Mouse (Mus musculus): ENCODE data around the gene Pex19. TPM values are rescaled to one million over a fixed set of nuclear protein-coding genes. Genes with fewer than 3 reads are reported as not detected.

Pex19 gene
- polyA plus RNA-seq, 1 experiment from 2014 or later, result 136 TPM

DNA sequence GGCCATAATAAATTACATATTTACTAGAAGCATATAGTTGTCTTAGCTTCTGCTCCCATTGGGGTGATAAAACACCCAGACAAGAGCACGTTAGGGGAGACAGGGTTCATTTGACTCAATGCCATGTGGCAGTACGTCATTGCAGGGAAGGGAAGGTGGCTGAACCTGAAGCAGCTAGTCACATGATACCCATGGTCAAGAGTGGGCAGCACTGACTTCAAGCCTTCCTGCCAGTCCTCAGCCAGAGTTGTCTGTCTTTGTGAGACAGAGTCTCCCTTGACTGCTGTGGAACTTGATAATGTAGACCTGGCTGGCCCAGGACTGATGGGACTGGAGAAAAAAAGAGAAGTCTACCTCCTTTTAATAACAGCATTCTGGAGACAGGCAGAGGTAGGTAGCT, 3.9 kb upstream of the Pex19 start:
- Histone ChIP-seq H3K4me3 (ENCODE audit: control insufficient read depth in 1 of 2, insufficient read depth in 1 of 2, low read depth in 1 of 2, low read length in 2 of 2) (no peak overlapping the region), H3K9ac (ENCODE audit: low read length) (no peak overlapping the region), H3K4me2 (ENCODE audit: low read length) (no peak overlapping the region), H3K27me3 (ENCODE audit: control insufficient read depth, insufficient read depth, low read length) (no peaks in the 10 kb centered on the region), H3K27ac (replicated peaks in 1 of 2; ENCODE audit: control insufficient read depth in 1 of 2, insufficient read depth in 1 of 2, low read depth in 2 of 2, low read length in 2 of 2) (no peak overlapping the region), H3K4me1 (ENCODE audit: control insufficient read depth in 2 of 2, insufficient read depth in 2 of 2, low read length in 2 of 2) (peaks cover 4% of the 10 kb centered on the region in 2 experiments), H3K9me3 (ENCODE audit: control insufficient read depth, low read length) (no peaks in the 10 kb centered on the region), H3K36me3 (ENCODE audit: control insufficient read depth, insufficient read depth, low read length) (peaks cover 59% of the 10 kb centered on the region)
- no peak for ATAC-seq (ENCODE audit: insufficient number of reproducible peaks, insufficient read depth, low FRiP score, low read depth)
- 69% methylated on average over 2 of the region's 2 CpGs for WGBS

GRCm38 (mm10) chr1:172124572-172124971, 2.0 kb upstream of the Pex19 start:
- ATAC-seq (ENCODE audit: insufficient number of reproducible peaks, insufficient read depth, low FRiP score, low read depth), result no peak
- H3K4me3 ChIP-seq (ENCODE audit: control insufficient read depth in 1 of 2, insufficient read depth in 1 of 2, low read depth in 1 of 2, low read length in 2 of 2), result no peak overlapping the region
- no peak overlapping the region for H3K9ac ChIP-seq (ENCODE audit: low read length)
- no peaks in the 10 kb centered on the region for H3K9me3 ChIP-seq (ENCODE audit: control insufficient read depth, low read length)
- no peak overlapping the region for H3K4me2 ChIP-seq (ENCODE audit: low read length)
- peaks cover 53% of the 10 kb centered on the region for H3K36me3 ChIP-seq (ENCODE audit: control insufficient read depth, insufficient read depth, low read length)
- H3K4me1 ChIP-seq (ENCODE audit: control insufficient read depth in 2 of 2, insufficient read depth in 2 of 2, low read length in 2 of 2), result peaks cover 4 to 6% of the 10 kb centered on the region in 2 experiments
- H3K27me3 ChIP-seq (ENCODE audit: control insufficient read depth, insufficient read depth, low read length), result no peaks in the 10 kb centered on the region
- 73% methylated on average over 6 of the region's 6 CpGs for WGBS
- H3K27ac ChIP-seq (replicated peaks in 1 of 2; ENCODE audit: control insufficient read depth in 1 of 2, insufficient read depth in 1 of 2, low read depth in 2 of 2, low read length in 2 of 2), result no peak overlapping the region

- no peak for ATAC-seq (ENCODE audit: insufficient number of reproducible peaks, insufficient read depth, low FRiP score, low read depth)
- no peaks in the 10 kb centered on the region; the same call in 1 of the 2 replicates for H3K9me3 ChIP-seq (ENCODE audit: control insufficient read depth, low read length)
- no peak overlapping the region for H3K27ac ChIP-seq (replicated peaks in 1 of 2; ENCODE audit: control insufficient read depth in 1 of 2, insufficient read depth in 1 of 2, low read depth in 2 of 2, low read length in 2 of 2)
- H3K27me3 ChIP-seq (ENCODE audit: control insufficient read depth, insufficient read depth, low read length), result no peaks in the 10 kb centered on the region
- H3K36me3 ChIP-seq (ENCODE audit: control insufficient read depth, insufficient read depth, low read length), result peaks cover 54% of the 10 kb centered on the region
- H3K4me3 ChIP-seq (ENCODE audit: control insufficient read depth in 1 of 2, insufficient read depth in 1 of 2, low read depth in 1 of 2, low read length in 2 of 2), result peak overlapping the region; percentile 72 to 85
- peaks cover 4 to 6% of the 10 kb centered on the region in 2 experiments for H3K4me1 ChIP-seq (ENCODE audit: control insufficient read depth in 2 of 2, insufficient read depth in 2 of 2, low read length in 2 of 2)
- H3K9ac ChIP-seq (ENCODE audit: low read length), result peak overlapping the region; percentile 95
- H3K4me2 ChIP-seq (ENCODE audit: low read length), result peak overlapping the region; percentile 80
- WGBS, result 35% methylated on average over 5 of the region's 5 CpGs
Measured at GRCm38 (mm10) chr1:172127487-172127886, 932 bp downstream of the Pex19 start.

- 87% methylated on average over 15 of the region's 15 CpGs for WGBS
- no peak for ATAC-seq (ENCODE audit: insufficient number of reproducible peaks, insufficient read depth, low FRiP score, low read depth)
- Histone ChIP-seq H3K4me2 (ENCODE audit: low read length) (no peak overlapping the region), H3K36me3 (ENCODE audit: control insufficient read depth, insufficient read depth, low read length) (peaks cover 54% of the 10 kb centered on the region), H3K9me3 (ENCODE audit: control insufficient read depth, low read length) (no peaks in the 10 kb centered on the region; the same call in 1 of the 2 replicates), H3K27ac (replicated peaks in 1 of 2; ENCODE audit: control insufficient read depth in 1 of 2, insufficient read depth in 1 of 2, low read depth in 2 of 2, low read length in 2 of 2) (no peak overlapping the region), H3K9ac (ENCODE audit: low read length) (no peak overlapping the region), H3K4me3 (ENCODE audit: control insufficient read depth in 1 of 2, insufficient read depth in 1 of 2, low read depth in 1 of 2, low read length in 2 of 2) (no peak overlapping the region), H3K4me1 (ENCODE audit: control insufficient read depth in 2 of 2, insufficient read depth in 2 of 2, low read length in 2 of 2) (peaks cover 4 to 6% of the 10 kb centered on the region in 2 experiments), H3K27me3 (ENCODE audit: control insufficient read depth, insufficient read depth, low read length) (no peaks in the 10 kb centered on the region)
Measured at GRCm38 (mm10) chr1:172128563-172128962, 2.0 kb downstream of the Pex19 start.

GRCm38 (mm10) chr1:172129108-172129507, 2.6 kb downstream of the Pex19 start:
- Histone ChIP-seq H3K27ac (replicated peaks in 1 of 2; ENCODE audit: control insufficient read depth in 1 of 2, insufficient read depth in 1 of 2, low read depth in 2 of 2, low read length in 2 of 2) (no peak overlapping the region), H3K4me1 (ENCODE audit: control insufficient read depth in 2 of 2, insufficient read depth in 2 of 2, low read length in 2 of 2) (peaks cover 4 to 6% of the 10 kb centered on the region in 2 experiments), H3K4me2 (ENCODE audit: low read length) (no peak overlapping the region), H3K9me3 (ENCODE audit: control insufficient read depth, low read length) (no peaks in the 10 kb centered on the region; the same call in 1 of the 2 replicates), H3K36me3 (ENCODE audit: control insufficient read depth, insufficient read depth, low read length) (peaks cover 58% of the 10 kb centered on the region), H3K9ac (ENCODE audit: low read length) (no peak overlapping the region), H3K4me3 (ENCODE audit: control insufficient read depth in 1 of 2, insufficient read depth in 1 of 2, low read depth in 1 of 2, low read length in 2 of 2) (no peak overlapping the region), H3K27me3 (ENCODE audit: control insufficient read depth, insufficient read depth, low read length) (no peaks in the 10 kb centered on the region)
- no peak for ATAC-seq (ENCODE audit: insufficient number of reproducible peaks, insufficient read depth, low FRiP score, low read depth)
- 61% methylated on average over 2 of the region's 2 CpGs for WGBS

DNA sequence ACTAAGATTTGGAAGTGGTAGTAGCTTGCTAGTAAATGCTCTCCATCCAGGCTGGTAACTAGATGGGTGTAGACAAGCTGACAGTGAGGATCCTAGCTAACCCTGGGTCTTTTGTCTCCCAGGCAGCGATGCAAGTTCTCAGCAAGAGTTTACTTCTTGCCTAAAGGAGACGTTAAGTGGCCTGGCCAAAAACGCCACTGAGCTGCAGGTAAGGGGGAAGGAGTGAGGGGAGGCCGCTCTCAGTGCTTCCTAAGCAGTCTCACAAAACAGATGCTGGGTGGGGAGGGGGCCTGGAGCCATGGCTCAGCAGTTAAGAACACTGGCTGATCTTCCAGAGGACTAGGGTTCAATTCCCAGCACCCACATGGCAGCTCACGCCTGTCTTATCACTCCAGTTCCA, 3.2 kb downstream of the Pex19 start:
- 90% methylated on average over 5 of the region's 5 CpGs for WGBS

DNA sequence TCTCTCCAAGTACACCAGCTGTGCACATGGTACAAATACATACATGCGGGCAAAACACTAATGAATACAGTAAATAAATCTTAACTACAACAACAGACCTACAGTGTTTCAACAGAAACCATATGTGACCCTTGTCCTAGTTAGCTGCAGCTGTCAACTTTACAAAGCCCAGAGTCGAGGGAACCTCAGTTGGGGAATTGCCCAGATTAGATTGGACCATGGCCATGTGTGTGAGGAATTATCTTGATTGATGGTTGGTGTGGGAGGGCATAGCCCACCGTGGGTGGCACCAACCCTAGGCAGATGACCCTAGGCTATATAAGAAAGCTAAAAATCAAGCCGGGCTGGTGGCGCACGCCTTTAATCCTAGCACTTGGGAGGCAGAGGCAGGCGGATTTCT, 5.8 kb downstream of the Pex19 start:
- H3K9me3 ChIP-seq (ENCODE audit: control insufficient read depth, low read length), result no peaks in the 10 kb centered on the region; the same call in 1 of the 2 replicates
- 89% methylated on average over 7 of the region's 7 CpGs for WGBS
- no peak overlapping the region for H3K4me3 ChIP-seq (ENCODE audit: control insufficient read depth in 1 of 2, insufficient read depth in 1 of 2, low read depth in 1 of 2, low read length in 2 of 2)
- H3K9ac ChIP-seq (ENCODE audit: low read length), result no peak overlapping the region
- H3K4me1 ChIP-seq (ENCODE audit: control insufficient read depth in 2 of 2, insufficient read depth in 2 of 2, low read length in 2 of 2), result peaks cover 3 to 5% of the 10 kb centered on the region in 2 experiments
- no peak overlapping the region for H3K27ac ChIP-seq (replicated peaks in 1 of 2; ENCODE audit: control insufficient read depth in 1 of 2, insufficient read depth in 1 of 2, low read depth in 2 of 2, low read length in 2 of 2)
- peaks cover 80% of the 10 kb centered on the region for H3K36me3 ChIP-seq (ENCODE audit: control insufficient read depth, insufficient read depth, low read length)
- no peak overlapping the region for H3K4me2 ChIP-seq (ENCODE audit: low read length)
- H3K27me3 ChIP-seq (ENCODE audit: control insufficient read depth, insufficient read depth, low read length), result no peaks in the 10 kb centered on the region
- no peak for ATAC-seq (ENCODE audit: insufficient number of reproducible peaks, insufficient read depth, low FRiP score, low read depth)

More for the DNA sequence above, 3.2 kb downstream of the Pex19 start:
- peaks cover 4 to 6% of the 10 kb centered on the region in 2 experiments for H3K4me1 ChIP-seq (ENCODE audit: control insufficient read depth in 2 of 2, insufficient read depth in 2 of 2, low read length in 2 of 2)
- no peak overlapping the region for H3K9ac ChIP-seq (ENCODE audit: low read length)
- peaks cover 64% of the 10 kb centered on the region for H3K36me3 ChIP-seq (ENCODE audit: control insufficient read depth, insufficient read depth, low read length)
- no peak overlapping the region for H3K27ac ChIP-seq (replicated peaks in 1 of 2; ENCODE audit: control insufficient read depth in 1 of 2, insufficient read depth in 1 of 2, low read depth in 2 of 2, low read length in 2 of 2)
- no peaks in the 10 kb centered on the region; the same call in 1 of the 2 replicates for H3K9me3 ChIP-seq (ENCODE audit: control insufficient read depth, low read length)
- no peak overlapping the region for H3K4me3 ChIP-seq (ENCODE audit: control insufficient read depth in 1 of 2, insufficient read depth in 1 of 2, low read depth in 1 of 2, low read length in 2 of 2)
- H3K4me2 ChIP-seq (ENCODE audit: low read length), result no peak overlapping the region
- H3K27me3 ChIP-seq (ENCODE audit: control insufficient read depth, insufficient read depth, low read length), result no peaks in the 10 kb centered on the region
- ATAC-seq (ENCODE audit: insufficient number of reproducible peaks, insufficient read depth, low FRiP score, low read depth), result no peak

DNA sequence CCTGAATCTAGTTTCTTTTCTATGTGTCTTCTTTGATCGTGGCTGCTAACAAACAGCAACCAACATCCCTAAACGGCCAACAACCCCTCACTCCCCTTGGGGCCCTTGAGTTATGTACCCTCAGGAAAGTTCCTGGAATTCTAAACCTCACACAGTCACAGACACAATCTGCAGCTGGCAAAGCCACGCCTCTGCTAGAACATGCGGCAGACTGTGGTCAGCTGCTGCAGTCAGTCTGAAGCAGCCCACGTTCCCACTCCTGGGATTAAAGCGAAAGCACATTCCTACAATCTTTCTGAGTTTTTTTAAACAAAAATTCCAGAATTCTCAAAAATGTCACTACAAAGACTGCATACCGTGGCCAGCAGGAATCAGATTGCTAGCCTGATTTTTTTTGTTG, 7.0 kb downstream of the Pex19 start:
- Histone ChIP-seq H3K27me3 (ENCODE audit: control insufficient read depth, insufficient read depth, low read length) (no peaks in the 10 kb centered on the region), H3K4me1 (ENCODE audit: control insufficient read depth in 2 of 2, insufficient read depth in 2 of 2, low read length in 2 of 2) (no peaks in the 10 kb centered on the region), H3K9me3 (ENCODE audit: control insufficient read depth, low read length) (no peaks in the 10 kb centered on the region; the same call in 1 of the 2 replicates), H3K4me2 (ENCODE audit: low read length) (no peak overlapping the region), H3K9ac (ENCODE audit: low read length) (no peak overlapping the region), H3K27ac (replicated peaks in 1 of 2; ENCODE audit: control insufficient read depth in 1 of 2, insufficient read depth in 1 of 2, low read depth in 2 of 2, low read length in 2 of 2) (no peak overlapping the region), H3K4me3 (ENCODE audit: control insufficient read depth in 1 of 2, insufficient read depth in 1 of 2, low read depth in 1 of 2, low read length in 2 of 2) (no peak overlapping the region), H3K36me3 (ENCODE audit: control insufficient read depth, insufficient read depth, low read length) (peaks cover 77% of the 10 kb centered on the region)
- 69% methylated on average over 7 of the region's 7 CpGs for WGBS
- ATAC-seq (ENCODE audit: insufficient number of reproducible peaks, insufficient read depth, low FRiP score, low read depth), result no peak

All from heart, embryonic 14.5 days (tissue).